Mouse (Mus musculus) G1E (cell line): ENCODE measurements at regions not wholly inside any gene's neighbourhood (a gene's known extent, or its start where the extent isn't known, plus 50 kb on each side); places are given as distances from the start of the nearest gene placed in this dataset.

ENCODE experiments used
- CTCF ChIP-seq: IDR thresholded peaks from 2 replicates; pipeline ENCODE4 v1.5.1; 2012; ENCODE audit warnings: low read depth, low read length, inconsistent platforms, mixed read lengths
- GATA1 ChIP-seq: IDR thresholded peaks from 2 replicates; pipeline ENCODE4 v1.6.1; 2012; ENCODE audit warnings: borderline replicate concordance, low read length, inconsistent platforms, mixed read lengths

DNA sequence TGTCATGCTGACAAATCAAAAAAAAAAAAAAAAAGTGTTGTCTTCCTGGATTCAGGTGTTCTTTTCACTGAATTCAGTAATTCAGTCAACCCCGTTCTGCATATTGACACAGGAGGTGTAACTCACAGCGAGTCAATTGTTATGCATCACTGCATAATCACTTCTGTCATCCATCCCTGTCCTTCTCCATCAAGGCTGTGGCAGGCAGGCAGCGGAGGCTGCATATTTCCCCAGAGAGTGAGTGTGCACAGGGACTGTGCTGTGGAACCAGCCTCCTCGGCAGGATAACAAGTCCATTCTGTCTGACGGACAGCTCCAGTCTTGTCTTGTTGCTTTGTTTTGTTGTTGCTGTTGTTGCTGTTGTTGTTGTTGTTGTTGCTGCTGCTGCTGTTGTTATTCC lies 127.3 kb upstream of the Lmo4 start:
- TF ChIP-seq CTCF, result no peak
- no peak for TF ChIP-seq GATA1
